Mouse (Mus musculus) olfactory bulb, adult 2 months (tissue): ENCODE data around the gene Szt2.

Experiments
- CTCF ChIP-seq: fragments of 200-500 bp; IDR thresholded peaks from 2 replicates; pipeline ENCODE4 v1.5.1; 2012; ENCODE audit warnings: low read depth, mild to moderate bottlenecking, low read length, moderate library complexity; ENCODE audit not compliant: insufficient read depth
- POLR2A ChIP-seq: fragments of 200-500 bp; IDR thresholded peaks from 2 replicates; pipeline ENCODE4 v1.6.1; 2012; ENCODE audit warnings: mild to moderate bottlenecking, low read depth, low read length, moderate library complexity; ENCODE audit not compliant: insufficient read depth

GRCm38 (mm10) chr4:118437829-118438253 lies 28.8 kb upstream of the Szt2 start:
- TF ChIP-seq CTCF (no peak), POLR2A (no peak)
